Mouse (Mus musculus): ENCODE measurements around the gene Uimc1. TPM values are rescaled to one million over a fixed set of nuclear protein-coding genes. Genes with fewer than 3 reads are reported as not detected.
"Not testable (repeated sequence)": the region's sequence is repeated elsewhere in the genome, so short reads cannot be mapped to it uniquely, and the experiment has no call there.

Gene Uimc1
- polyA plus RNA-seq, 1 experiment, result 8.7 TPM

DNA sequence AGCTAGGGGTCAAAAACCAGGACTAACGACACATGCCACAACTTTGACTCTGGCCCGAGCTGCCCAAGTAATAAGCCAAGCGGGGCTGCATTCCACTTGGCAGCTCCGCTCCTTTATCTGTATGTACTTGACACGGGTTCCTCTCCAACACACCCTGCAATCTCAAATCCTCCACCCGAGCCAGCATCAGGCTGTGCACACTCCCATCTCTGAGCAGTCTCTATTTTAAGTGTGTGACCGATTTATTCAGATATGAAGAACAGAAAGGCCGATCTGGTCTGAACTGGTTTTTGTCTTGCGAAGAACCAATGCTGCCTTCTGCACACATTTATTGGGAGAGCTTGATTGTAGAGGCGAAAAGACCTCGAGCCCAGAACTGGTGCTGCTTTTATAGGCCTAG is 1.5 kb upstream of the Uimc1 start:
- no peak overlapping the region for H3K4me3 ChIP-seq (ENCODE audit: control insufficient read depth, insufficient read depth, low read length)
- WGBS, result 98% methylated on average over 11 of the region's 11 CpGs
- H3K36me3 ChIP-seq (ENCODE audit: control insufficient read depth, insufficient read depth, low read length), result no peaks in the 10 kb centered on the region
- no peak for DNase-seq
- no peak overlapping the region for H3K27ac ChIP-seq (ENCODE audit: control insufficient read depth, insufficient read depth, low read length)
- H3K4me1 ChIP-seq (replicated peaks; ENCODE audit: control insufficient read depth, insufficient read depth, low read length), result peaks cover 20% of the 10 kb centered on the region
- no peak for TF ChIP-seq CTCF (IDR thresholded peaks at IDR 0.05; ENCODE audit: borderline replicate concordance, control insufficient read depth, extremely low read depth, insufficient read depth, low read length, poor library complexity)
- no peak for TF ChIP-seq POLR2A (IDR thresholded peaks at IDR 0.05; ENCODE audit: control insufficient read depth, extremely low read depth, insufficient read depth, low read length, poor library complexity)
- no peaks in the 10 kb centered on the region for H3K27me3 ChIP-seq (ENCODE audit: control insufficient read depth, insufficient read depth, low read length)

DNA sequence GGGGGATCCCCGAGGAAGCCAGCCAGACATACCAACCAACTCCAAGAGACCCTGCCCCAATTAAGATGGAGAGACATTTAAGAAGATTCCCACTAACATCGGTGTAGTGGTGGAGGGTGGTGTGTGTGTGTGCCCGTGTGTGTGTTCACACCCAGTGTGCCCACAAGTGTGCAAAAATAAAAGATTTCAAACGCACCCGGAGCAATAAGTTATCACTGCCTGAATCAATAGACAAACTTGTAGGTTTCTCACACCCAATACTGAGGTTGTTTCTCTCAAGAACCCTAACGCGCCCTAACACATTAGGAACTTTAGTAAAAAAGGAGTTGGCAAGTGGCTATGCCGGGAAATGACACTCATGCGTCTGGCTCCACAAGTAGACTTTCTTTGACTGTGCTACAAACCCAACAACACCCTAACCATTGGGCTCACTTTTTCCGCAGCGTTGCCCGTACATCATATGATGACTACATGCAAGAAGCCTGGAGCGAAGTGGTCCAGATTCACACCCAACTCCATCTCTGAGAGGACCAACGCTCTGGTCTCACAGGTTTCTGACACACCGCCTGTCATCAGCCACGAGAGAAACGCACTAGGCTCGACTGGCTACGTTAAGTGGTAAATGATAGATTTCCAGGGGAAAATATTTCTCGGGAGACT is 904 bp downstream of the Uimc1 start:
- no peak for TF ChIP-seq POLR2A (IDR thresholded peaks at IDR 0.05; ENCODE audit: control insufficient read depth, extremely low read depth, insufficient read depth, low read length, poor library complexity)
- TF ChIP-seq CTCF (IDR thresholded peaks at IDR 0.05; ENCODE audit: borderline replicate concordance, control insufficient read depth, extremely low read depth, insufficient read depth, low read length, poor library complexity), result no peak
- peak overlapping the region; percentile 73 for H3K4me3 ChIP-seq (ENCODE audit: control insufficient read depth, insufficient read depth, low read length)
- WGBS, result 18% methylated on average over 20 of the region's 20 CpGs
- peaks cover 13% of the 10 kb centered on the region for H3K4me1 ChIP-seq (replicated peaks; ENCODE audit: control insufficient read depth, insufficient read depth, low read length)
- DNase-seq, result peak; percentile 39
- no peak overlapping the region for H3K27ac ChIP-seq (ENCODE audit: control insufficient read depth, insufficient read depth, low read length)
- no peaks in the 10 kb centered on the region for H3K36me3 ChIP-seq (ENCODE audit: control insufficient read depth, insufficient read depth, low read length)
- H3K27me3 ChIP-seq (ENCODE audit: control insufficient read depth, insufficient read depth, low read length), result no peaks in the 10 kb centered on the region

DNA sequence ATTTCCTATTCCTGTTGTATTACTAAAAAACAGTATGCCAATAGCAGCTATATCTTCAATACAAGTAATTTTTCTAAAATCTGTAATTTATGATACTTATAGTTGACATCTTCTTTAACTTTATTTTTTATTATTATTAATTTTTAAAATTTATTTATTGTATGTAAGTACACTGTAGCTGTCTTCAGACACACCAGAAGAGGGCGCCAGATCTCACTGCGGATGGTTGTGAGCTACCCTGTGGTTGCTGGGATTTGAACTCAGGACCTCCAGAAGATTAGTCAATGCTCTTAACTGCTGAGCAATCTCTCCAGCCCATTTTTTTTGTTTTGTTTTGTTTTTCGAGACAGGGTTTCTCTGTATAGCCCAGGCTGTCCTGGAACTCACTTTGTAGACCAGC is 2.3 kb downstream of the Uimc1 start:
- WGBS, result 98% methylated on average over 3 of the region's 3 CpGs
- not testable (repeated sequence) for DNase-seq; H3K36me3 ChIP-seq (ENCODE audit: control insufficient read depth, insufficient read depth, low read length); H3K4me1 ChIP-seq (replicated peaks; ENCODE audit: control insufficient read depth, insufficient read depth, low read length); H3K4me3 ChIP-seq (ENCODE audit: control insufficient read depth, insufficient read depth, low read length); H3K27ac ChIP-seq (ENCODE audit: control insufficient read depth, insufficient read depth, low read length); H3K27me3 ChIP-seq (ENCODE audit: control insufficient read depth, insufficient read depth, low read length)

DNA sequence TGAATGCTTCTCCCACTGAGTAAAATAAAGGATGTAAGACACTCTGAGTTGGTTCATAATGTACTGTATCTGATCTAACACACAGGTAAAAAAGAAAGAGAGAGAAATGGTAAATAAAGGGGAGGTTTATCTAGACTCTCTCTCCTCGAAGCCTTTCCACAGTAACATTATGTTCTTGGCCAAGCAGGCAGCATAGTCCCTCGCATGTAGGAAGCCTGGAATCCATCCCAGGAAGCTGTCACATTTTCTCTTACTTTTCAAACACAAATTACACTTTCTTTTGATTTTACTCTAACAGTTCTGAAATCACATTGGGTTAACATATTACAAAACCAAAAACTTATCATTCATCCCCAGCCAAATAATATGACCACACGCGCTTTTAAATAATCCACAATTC is 7.5 kb downstream of the Uimc1 start:
- DNase-seq, result no peak
- Histone ChIP-seq H3K4me1 (replicated peaks; ENCODE audit: control insufficient read depth, insufficient read depth, low read length) (no peaks in the 10 kb centered on the region; the same call in 1 of the 2 replicates), H3K36me3 (ENCODE audit: control insufficient read depth, insufficient read depth, low read length) (peaks cover 12% of the 10 kb centered on the region; the same call in 1 of the 2 replicates), H3K27ac (ENCODE audit: control insufficient read depth, insufficient read depth, low read length) (no peak overlapping the region), H3K4me3 (ENCODE audit: control insufficient read depth, insufficient read depth, low read length) (no peak overlapping the region), H3K27me3 (ENCODE audit: control insufficient read depth, insufficient read depth, low read length) (no peaks in the 10 kb centered on the region)
- WGBS, result 95% methylated on average over 4 of the region's 4 CpGs
- TF ChIP-seq CTCF (IDR thresholded peaks at IDR 0.05; ENCODE audit: borderline replicate concordance, control insufficient read depth, extremely low read depth, insufficient read depth, low read length, poor library complexity), result no peak
- no peak for TF ChIP-seq POLR2A (IDR thresholded peaks at IDR 0.05; ENCODE audit: control insufficient read depth, extremely low read depth, insufficient read depth, low read length, poor library complexity)

DNA sequence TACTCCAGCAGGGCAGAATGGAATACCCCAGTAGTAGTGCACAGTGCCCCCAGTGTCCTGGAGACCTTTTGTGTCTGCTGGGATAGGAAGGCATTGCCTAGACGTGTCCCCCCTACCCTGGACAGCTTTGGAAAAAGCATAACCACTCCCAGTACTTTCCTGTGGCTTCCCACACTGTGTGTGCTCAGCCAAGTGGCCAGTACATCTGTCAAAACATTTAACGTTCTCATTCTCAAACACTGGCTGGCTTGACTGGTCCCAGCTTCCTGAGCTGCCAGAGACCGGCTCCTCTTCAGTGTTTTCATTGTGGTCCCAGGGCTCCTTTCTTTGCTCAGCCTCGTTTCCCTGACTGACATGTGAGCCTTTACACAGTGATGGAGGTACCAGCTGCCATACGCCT is 24.5 kb downstream of the Uimc1 start:
- Histone ChIP-seq H3K4me1 (replicated peaks; ENCODE audit: control insufficient read depth, insufficient read depth, low read length) (no peaks in the 10 kb centered on the region), H3K36me3 (ENCODE audit: control insufficient read depth, insufficient read depth, low read length) (peaks cover 14% of the 10 kb centered on the region; the same call in 1 of the 2 replicates), H3K27me3 (ENCODE audit: control insufficient read depth, insufficient read depth, low read length) (no peaks in the 10 kb centered on the region), H3K27ac (ENCODE audit: control insufficient read depth, insufficient read depth, low read length) (no peak overlapping the region), H3K4me3 (ENCODE audit: control insufficient read depth, insufficient read depth, low read length) (no peak overlapping the region)
- no peak for DNase-seq
- WGBS, result 89% methylated on average over 5 of the region's 5 CpGs
- TF ChIP-seq POLR2A (IDR thresholded peaks at IDR 0.05; ENCODE audit: control insufficient read depth, extremely low read depth, insufficient read depth, low read length, poor library complexity) (no peak), CTCF (IDR thresholded peaks at IDR 0.05; ENCODE audit: borderline replicate concordance, control insufficient read depth, extremely low read depth, insufficient read depth, low read length, poor library complexity) (no peak)

DNA sequence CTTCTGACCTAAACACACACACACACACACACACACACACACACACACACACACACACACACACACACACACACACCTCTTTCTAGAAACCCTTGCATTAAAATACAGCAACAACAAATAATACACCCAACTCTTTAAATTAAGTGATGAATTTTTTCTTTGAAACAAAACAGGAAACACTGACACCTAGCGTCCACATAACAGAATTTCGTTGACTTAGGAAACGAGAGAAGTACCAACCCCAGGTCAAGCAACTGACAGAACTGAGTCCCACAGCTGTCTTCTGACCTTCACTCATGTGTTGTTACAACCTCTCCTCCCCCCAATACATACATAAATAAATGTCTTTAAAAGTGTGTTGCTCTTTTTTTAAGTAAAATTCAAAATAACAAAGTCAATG is 28.8 kb downstream of the Uimc1 start:
- TF ChIP-seq POLR2A (IDR thresholded peaks at IDR 0.05; ENCODE audit: control insufficient read depth, extremely low read depth, insufficient read depth, low read length, poor library complexity) (no peak), CTCF (IDR thresholded peaks at IDR 0.05; ENCODE audit: borderline replicate concordance, control insufficient read depth, extremely low read depth, insufficient read depth, low read length, poor library complexity) (no peak)
- no peak overlapping the region for H3K27ac ChIP-seq (ENCODE audit: control insufficient read depth, insufficient read depth, low read length)
- H3K4me1 ChIP-seq (replicated peaks; ENCODE audit: control insufficient read depth, insufficient read depth, low read length), result no peaks in the 10 kb centered on the region
- H3K27me3 ChIP-seq (ENCODE audit: control insufficient read depth, insufficient read depth, low read length), result no peaks in the 10 kb centered on the region
- 0% methylated on average over 3 of the region's 3 CpGs for WGBS
- peaks cover 8% of the 10 kb centered on the region; the same call in 1 of the 2 replicates for H3K36me3 ChIP-seq (ENCODE audit: control insufficient read depth, insufficient read depth, low read length)
- DNase-seq, result no peak
- no peak overlapping the region for H3K4me3 ChIP-seq (ENCODE audit: control insufficient read depth, insufficient read depth, low read length)

DNA sequence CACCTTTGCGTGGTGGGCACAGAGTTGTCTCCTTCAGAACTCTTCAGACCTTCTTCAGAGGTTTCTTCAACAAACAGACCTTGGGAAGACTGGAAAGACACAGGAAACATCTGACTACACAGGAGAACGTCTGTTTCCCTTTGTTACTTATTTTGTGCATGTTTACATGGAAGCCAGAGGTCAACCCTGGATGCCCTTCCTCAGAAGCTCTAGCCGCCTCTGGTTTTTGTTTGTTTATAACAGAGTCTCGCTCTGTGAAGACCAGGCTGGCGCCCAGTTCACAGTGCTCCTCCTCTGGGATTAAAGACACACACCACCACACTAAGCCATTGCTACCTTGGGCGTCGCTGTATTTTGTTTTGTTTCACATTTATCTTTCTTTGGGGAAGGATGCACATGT is 30.4 kb downstream of the Uimc1 start:
- no peak overlapping the region for H3K27ac ChIP-seq (ENCODE audit: control insufficient read depth, insufficient read depth, low read length)
- no peak for DNase-seq
- H3K36me3 ChIP-seq (ENCODE audit: control insufficient read depth, insufficient read depth, low read length), result 0 out of 2 replicates have a peak, but pooled peaks cover under 1% of the 10 kb centered on the region
- no peak overlapping the region for H3K4me3 ChIP-seq (ENCODE audit: control insufficient read depth, insufficient read depth, low read length)
- H3K4me1 ChIP-seq (replicated peaks; ENCODE audit: control insufficient read depth, insufficient read depth, low read length), result no peaks in the 10 kb centered on the region
- TF ChIP-seq CTCF (IDR thresholded peaks at IDR 0.05; ENCODE audit: borderline replicate concordance, control insufficient read depth, extremely low read depth, insufficient read depth, low read length, poor library complexity), result no peak
- no peak for TF ChIP-seq POLR2A (IDR thresholded peaks at IDR 0.05; ENCODE audit: control insufficient read depth, extremely low read depth, insufficient read depth, low read length, poor library complexity)
- 96% methylated on average over 7 of the region's 7 CpGs for WGBS
- H3K27me3 ChIP-seq (ENCODE audit: control insufficient read depth, insufficient read depth, low read length), result no peaks in the 10 kb centered on the region
